Mouse (Mus musculus) cerebellum, adult (tissue): ENCODE data around the gene H3f3a.
A peak's percentile ranks its signal among the peaks of the same experiment; 100 is the strongest.

Experiments used
- ATAC-seq: cut with Nextera tagmentation; 2 replicates; pipeline ENCODE4 v1.9.2; 2017; ENCODE audit warnings: mild to moderate bottlenecking, moderate library complexity, mixed read lengths; ENCODE audit not compliant: insufficient number of reproducible peaks, low FRiP score, low TSS enrichment

H3f3a gene

DNA sequence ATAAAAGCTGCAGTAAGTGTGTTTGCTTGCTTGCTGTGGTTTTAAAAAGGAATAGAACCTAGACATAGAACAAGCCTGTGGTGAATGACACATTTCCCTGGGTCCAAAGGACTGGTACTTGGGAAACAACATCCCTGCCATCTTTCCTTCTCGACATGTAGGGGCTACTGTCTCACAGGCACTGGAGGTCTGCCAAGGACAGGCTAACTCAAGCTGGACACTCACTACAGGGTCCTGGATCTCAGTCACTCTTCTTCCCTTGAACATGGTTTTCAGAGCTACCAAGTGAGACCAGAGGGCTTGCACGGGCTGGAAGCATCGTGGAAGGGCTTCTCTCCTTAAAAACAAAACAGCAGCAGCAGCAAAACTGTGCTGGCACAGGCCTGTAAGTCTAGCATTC lies 10.0 kb upstream of the H3f3a start:
- ATAC-seq, result no peak

GRCm38 (mm10) chr1:180822276-180822675 lies 8.5 kb upstream of the H3f3a start:
- no peak for ATAC-seq

GRCm38 (mm10) chr1:180821101-180821500 lies 7.4 kb upstream of the H3f3a start:
- ATAC-seq, result no peak

DNA sequence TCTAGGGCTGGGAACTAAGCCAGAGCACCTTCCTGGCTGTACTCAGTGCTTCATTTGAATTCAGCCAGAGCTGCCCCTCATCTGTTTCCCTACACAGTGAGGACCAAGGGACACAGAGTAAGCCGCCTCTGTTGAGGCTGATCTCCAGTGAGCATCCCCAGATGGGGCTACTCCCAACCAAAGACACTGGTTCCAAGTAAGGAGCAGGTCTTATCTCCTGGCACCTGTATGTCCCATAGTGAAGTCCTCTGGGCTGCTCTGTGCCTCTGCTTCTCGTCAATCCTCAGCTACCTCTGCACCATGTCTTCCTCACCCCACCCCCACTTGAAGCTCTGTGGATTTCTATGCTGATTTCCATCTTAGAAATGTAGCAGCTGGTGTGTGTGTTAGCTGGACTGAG lies 4.3 kb upstream of the H3f3a start:
- ATAC-seq, result no peak

- ATAC-seq, result no peak
Observed at GRCm38 (mm10) chr1:180815371-180816024, 1.8 kb upstream of the H3f3a start.

DNA sequence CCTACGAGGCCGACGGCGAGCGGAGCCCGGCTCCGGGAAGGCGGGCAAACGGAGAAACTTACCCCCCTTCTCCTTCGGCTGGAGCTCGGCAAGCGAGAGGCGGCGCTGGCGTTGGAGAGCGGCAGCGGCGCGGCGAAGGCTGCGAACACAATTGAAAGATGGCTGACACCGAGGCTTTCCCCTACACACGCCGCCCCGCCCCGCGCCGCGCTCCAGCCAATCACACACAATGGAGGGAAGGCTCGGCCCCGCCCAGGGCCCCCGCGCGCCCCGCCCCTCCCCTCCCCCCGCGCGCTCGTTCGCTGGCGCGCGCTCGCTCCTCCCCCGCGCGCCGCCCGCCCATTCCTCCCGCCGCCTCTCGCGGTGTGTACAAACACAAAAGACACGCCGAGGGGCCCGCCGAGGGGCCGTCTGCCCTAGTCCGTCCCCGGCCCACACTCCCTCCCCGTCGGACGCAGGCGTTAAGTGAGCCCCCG lies 296 bp downstream of the H3f3a start:
- ATAC-seq, result peak; percentile 80

- peak; percentile 45 for ATAC-seq
Observed at GRCm38 (mm10) chr1:180812463-180813408, 1.0 kb downstream of the H3f3a start.

DNA sequence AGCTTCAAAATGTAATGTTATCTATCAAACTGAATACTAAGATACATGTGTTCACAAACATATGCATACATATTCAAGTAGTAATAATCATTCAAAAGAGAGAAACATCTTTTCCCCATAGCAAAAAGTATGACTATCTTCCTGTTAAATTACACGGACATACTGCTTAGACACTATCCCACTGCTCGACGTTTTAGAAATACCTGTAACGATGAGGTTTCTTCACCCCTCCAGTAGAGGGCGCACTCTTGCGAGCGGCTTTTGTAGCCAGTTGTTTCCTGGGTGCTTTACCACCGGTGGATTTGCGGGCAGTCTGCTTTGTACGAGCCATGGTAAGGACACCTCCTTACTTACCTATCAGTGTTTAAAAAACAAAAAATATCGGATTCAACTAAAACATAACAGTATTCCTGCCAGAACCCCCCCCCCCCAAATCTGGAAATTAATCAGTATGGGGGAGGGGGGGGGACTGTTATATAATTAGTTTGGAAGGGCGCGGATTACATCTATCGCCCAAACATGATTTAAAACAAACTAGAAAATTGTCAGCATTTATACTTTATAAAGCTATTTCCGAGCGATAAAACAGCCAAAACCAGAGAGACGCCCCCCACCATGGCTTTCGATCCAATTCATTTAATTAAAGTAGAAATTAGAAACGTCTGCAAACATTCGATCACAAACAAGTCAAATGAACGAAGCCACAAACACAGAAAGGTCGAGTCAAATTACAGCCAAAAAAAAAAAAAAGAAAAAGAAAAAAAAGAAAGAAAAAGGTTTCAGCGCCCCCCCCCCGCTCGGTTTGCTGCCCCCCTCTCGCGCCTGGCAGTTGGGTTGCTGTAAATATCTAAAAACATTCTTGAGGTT lies 1.9 kb downstream of the H3f3a start:
- no peak for ATAC-seq

DNA sequence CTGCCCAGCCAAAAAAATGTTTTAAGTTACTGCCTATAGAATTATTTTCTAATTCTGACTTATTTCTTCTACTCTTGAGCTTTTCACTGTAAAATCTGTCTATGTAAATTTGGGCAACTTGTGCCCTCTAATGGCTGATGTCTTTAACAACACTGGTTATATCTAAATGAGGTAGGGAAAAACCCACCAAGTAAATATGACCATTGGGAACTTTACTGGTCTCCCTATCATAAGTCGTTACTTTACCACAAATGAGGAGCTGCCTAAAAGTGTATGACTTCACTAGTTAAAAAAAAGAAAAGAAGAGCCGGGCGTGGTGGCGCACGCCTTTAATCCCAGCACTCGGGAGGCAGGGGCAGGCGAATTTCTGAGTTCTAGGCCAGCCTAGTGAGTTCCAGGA lies 2.8 kb downstream of the H3f3a start:
- ATAC-seq, result no peak

DNA sequence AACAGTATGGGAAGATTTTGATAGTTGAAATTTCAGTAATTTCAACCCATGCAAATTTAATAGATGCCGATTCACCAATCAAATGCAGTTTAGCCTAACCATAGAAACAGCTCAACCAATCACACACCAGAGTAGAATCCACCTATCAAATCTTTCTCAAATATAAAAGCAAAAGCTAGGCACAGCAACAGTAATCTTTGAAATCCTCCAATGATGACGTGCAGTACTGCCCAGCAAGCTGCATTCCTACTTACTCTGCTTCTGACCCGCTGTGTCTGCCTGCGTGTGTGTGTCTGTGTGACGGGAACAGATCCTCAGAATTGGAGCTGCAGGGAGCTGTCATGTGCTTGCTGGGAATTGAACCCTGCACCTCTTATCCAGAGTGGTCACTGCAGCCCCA lies 4.9 kb downstream of the H3f3a start:
- ATAC-seq, result no peak

- no peak for ATAC-seq
Observed at GRCm38 (mm10) chr1:180803881-180804280, 9.9 kb downstream of the H3f3a start.

GRCm38 (mm10) chr1:180801466-180801994 lies 12.2 kb downstream of the H3f3a start:
- ATAC-seq, result no peak

DNA sequence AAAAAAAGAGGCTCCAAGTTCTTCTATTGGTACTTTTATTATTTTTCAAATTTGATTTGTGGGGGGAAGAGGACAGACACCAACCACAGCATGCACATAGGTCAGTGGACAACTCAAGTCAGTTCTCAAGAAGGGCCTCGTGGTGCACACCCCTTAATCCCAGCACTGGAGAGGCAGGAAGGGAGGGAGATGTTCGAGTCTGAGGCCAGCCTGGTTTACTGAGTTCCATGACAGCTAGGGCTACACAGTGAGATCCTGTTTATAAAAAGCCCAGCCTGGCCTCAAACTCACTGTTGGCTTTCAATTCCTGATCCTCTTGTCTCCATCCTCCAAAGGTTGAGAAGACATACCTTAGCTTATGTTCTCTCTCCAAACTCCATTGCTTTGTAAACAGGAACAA lies 12.9 kb downstream of the H3f3a start:
- no peak for ATAC-seq

DNA sequence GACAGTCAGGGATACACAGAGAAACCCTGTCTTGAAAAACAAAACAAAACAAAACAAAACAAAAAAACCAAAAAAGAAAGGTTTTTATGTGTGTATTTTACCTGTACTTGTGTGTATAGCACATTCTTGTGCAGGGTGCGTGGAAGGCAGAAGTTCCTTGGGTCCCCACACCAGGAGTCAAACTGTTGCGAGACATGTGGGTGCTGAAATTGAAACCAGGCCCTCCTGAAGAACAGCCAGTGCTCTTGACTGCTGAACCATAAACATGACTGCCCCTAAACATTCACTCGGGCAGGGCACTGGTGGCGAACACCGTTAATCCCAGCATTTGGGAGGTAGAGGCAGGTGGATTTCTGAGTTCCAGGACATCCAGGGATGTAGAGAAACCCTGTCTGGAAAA lies 13.7 kb downstream of the H3f3a start:
- ATAC-seq, result no peak

- no peak for ATAC-seq
Observed at GRCm38 (mm10) chr1:180799253-180799652, 14.5 kb downstream of the H3f3a start.

DNA sequence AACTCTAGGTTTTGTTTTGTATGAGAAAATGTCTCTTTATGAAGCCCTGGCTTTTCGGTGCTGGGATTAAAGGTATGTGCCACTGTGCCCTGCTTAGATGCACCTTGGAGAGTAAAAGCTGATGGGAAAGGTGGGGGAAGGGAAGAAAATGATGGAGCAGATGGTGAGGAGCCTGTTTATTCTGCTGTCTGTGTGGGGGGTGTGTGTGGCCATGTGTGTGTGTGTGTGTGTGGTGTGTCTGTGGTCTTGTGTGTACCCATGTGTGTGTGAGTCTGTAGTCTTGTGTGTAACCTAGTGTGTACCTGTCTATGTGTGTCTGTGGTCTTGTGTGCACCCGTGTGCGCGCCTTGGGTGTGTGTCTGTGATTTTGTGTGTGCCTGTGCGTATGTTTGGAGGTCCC lies 15.1 kb downstream of the H3f3a start:
- ATAC-seq, result no peak

- ATAC-seq, result peak; percentile 59; the same call in 1 of the 2 replicates
Observed at GRCm38 (mm10) chr1:180794170-180794569, 19.6 kb downstream of the H3f3a start.

GRCm38 (mm10) chr1:180793445-180794117 lies 20.2 kb downstream of the H3f3a start:
- ATAC-seq, result no peak

DNA sequence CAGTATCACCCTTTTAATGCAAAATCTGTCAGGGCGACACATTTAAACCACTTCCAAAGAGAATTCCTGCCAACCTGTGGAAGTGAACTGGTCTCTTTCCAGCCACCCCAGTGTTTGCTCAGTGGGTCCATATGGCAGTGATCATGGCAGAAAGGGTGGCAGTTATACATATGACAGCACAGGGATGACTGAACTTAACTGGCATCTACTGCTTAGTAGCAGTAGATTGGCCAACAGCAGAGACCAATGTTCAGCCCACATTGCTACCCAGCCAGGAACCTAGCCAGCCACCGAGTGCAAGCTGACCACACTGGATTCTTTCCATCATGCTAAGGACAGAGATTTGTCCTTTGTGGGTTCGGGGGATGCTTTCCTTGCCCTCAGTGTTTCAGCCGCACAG lies 20.9 kb downstream of the H3f3a start:
- peak; percentile 67; the same call in 1 of the 2 replicates for ATAC-seq
